Mouse (Mus musculus): ENCODE measurements around the gene C3. TPM values are rescaled to one million over a fixed set of nuclear protein-coding genes. Genes with fewer than 3 reads are reported as not detected.

Gene C3
- polyA plus RNA-seq, 1 experiment = 168 TPM

DNA sequence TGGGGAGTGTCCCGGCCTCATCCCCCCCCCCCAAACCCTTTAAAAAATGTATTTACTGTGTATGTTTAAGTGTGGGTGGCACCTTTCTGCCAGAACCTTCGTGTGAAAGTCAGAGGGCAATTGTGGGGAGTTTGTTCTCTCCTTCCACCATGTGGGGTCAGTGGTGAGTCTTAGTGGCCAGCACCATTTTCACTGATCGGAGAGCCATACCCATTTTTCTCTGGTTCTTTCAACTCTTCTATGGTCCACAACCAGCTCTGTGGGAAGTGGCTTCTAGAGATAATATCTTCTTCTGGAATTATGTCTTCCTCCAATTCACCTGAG is 8.1 kb downstream of the C3 start:
- no peak for DNase-seq (ENCODE audit: low spot score)

DNA sequence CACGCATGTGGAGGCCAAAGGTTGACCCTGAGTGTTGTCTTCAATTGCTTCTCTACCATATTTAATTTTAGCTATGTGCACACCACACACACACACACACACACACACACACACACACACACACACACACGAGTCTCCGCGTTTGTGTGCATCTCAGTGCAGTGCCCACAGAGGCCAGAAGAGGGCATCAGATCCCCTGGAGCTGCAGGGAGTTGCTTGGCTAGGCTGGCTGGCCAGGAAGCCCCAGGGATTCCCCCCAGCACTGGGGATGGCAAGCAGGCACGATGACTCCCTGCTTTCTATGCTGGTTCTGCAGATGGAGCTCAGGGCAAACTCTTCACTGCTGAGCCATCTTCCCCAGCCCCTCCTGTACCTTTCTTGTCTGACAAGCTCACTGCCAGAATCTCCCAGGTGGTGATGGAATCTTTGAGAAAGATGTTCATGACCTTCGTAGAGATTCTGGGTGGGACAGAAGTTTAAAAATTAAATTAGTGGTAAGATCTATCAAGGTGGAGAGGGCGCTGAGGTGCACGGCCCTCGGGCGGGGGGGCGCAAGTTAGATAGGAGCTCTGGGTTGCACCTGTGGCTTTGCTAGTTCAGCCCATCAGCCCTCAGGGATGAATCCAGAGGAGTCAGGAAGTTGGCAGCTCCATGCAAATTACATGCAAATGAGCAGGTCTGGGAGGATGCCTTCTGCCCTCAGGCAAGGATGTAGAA is 8.6 kb downstream of the C3 start:
- peak; percentile 58 for DNase-seq (ENCODE audit: low spot score)

DNA sequence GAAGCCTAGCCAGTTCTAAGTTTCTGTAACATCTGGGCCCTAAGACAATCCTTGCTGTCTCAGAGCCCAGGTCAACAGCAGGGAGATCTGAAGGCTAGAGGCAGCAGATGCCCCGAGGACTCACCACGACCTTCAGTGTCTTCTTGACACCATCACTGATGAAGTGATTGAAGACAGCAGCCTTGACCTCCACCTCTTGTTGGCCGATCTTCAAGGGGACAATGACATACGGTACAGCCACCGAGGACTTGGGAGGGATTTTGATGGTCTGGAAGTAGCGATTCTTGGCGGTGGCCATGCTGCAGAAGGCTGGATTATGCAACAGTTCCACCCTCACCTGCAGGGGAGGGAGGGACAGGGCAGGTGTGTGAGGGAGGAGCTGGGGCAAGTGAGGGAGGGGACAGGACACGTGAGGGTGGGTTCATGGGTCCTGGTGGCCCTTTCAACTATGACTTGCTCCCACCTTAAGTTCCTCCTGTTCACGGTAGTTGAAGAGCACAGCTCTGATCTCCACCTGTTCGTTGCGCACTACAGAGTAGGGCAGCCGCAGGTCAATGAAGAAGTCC is 9.5 kb downstream of the C3 start:
- peak; percentile 18 for DNase-seq (ENCODE audit: low spot score)

DNA sequence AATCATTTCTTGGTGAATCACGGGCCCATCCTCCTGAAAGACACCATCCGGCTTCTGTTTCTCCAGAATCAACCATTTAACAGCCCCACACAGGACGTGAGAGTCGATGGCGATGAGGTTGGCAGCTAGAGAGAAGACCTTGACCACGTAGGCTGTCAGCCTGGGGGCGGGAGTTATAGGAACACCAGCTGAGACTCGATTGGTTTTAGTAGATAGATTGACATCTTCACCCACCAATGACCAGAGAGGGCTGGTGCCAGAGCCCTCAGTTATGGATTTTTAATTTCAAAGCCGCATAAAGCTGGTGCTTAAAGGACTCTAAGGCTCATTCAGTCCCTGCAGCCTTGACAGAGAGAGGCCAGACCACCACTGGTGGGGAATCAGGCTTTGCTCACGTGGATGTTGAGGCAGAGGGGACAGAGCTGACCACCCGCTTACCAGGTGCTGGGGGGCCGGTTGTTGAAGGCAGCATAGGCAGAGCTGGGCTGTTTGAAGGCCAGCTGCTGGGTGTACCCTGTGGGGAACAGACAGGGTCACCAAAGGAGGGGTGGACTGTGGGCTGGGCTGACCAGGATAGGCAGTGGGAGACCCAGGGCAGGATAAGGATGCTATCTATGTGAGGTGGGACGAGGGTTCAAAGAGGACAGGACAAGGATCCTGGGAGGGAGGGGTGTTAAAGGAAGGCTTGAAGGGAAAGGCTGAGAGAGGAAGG is 13.1 kb downstream of the C3 start:
- no peak for DNase-seq (ENCODE audit: low spot score)

DNA sequence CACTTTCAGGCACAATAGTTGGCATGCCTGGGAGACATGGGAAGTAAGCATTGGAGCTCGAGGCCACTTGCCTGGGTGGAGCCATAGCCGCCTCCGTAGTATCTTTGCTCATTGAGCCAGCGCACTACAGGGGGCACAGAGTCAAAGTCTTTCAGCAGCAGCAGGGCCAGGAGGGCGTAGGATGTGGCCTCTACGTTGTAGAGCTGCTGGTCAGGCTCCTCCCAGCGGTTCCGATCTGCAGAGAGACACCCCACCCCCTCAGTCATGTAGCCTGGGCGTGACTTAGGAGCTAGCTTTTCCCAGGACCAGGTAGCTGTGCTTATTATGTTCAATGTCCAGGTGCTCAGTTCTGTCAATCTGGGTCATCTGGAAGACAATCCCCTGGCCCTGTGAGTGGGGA is 16.4 kb downstream of the C3 start:
- DNase-seq (ENCODE audit: low spot score) = no peak

DNA sequence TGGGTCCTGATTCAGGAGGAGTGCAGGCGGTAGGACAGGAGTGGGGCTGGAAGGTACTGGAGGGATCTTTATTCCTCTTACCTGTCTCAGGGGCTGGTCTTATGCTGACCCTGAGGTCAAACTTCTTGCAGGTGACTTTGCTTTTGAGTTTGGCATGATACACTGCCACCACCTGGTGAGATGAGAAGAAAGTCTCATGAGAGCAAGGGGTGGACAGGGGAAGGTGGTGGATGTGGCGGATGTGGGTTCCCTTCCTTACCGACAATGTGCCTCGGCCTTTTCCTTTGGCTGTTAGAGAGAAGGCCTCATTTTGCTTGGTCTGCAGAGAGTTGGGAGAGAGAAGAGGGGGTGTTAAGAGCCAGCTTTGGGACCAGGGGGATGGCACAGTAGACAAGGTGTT is 18.6 kb downstream of the C3 start:
- DNase-seq (ENCODE audit: low spot score) = no peak

DNA sequence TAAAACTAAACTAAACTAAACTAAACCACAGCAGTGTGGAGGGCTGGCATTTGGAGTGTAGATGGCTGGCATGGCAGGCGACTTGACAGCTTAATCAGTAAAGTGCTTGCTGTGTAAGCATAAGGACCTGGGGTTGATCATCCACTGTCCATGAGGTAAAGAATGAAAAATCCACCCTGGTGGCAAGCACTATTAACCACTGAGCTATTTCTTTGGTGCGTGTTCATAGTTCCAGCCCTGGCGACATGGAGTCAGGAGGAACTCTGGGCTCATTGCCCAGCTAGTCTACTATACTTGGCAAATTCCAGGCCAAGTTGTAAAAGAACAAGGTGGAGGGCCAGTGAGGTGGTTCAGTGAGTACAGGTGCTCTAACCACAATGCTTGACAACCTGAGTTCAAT is 20.0 kb downstream of the C3 start:
- DNase-seq (ENCODE audit: low spot score) = no peak

DNA sequence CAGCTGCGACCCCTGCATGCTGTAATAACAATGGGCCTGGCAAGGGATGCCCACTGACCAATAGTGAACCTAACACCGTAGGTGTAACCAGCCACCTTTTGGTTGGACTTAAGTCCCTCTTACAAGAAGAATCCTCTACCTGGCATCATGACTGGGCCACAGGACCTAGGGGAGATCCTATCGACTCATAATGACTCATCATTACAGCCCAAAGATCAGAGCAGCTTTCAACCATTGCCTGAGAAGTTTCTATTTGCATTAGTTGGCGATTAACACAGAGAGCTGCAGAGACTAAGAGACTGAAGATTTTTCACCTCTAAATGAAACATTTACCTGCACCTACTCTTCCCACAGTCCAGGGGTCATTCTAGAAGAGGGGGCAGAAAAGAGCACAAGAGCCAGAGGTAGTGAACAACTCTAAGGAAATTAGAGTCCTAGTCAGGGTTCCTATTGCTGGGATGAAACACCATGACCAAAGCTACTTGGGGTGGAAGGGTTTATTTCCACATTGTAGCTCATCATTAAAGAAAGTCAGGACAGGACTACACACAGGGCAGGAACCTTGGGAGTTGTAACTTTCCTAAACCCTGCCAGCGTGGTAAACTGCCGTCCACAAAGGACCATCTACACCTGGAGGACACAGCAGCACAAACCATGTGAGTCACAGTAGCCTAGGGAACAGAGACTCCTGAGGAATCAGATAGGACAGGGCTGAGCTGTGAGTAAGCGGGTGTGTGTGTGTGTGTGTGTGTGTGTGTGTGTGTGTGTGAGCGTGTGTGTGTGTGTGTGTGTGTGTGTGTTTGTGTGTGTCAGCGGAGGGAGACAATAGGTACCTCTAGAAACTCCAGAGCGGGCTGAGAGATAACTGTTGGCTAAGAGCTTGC is 25.9 kb downstream of the C3 start:
- DNase-seq (ENCODE audit: low spot score) = no peak

DNA sequence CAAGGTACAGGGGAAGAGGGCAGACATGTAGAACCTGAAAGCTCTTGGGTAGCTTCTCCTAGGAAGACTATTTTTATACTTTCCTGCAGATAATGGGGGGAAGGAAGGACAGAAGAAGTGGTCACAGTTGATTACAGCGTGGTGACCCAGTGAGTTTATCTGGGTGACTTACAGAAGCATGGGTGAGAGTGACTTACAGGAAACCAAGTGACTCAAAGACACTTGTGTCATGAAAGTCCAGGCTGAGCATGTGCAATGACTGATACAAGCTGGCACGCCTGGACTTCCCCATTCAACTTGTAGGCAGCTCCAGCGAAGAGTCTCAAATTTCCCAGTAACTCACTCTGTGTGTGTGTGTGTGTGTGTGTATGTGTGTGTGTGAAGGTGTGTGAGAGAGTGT is 29.7 kb downstream of the C3 start:
- DNase-seq (ENCODE audit: low spot score) = no peak

DNA sequence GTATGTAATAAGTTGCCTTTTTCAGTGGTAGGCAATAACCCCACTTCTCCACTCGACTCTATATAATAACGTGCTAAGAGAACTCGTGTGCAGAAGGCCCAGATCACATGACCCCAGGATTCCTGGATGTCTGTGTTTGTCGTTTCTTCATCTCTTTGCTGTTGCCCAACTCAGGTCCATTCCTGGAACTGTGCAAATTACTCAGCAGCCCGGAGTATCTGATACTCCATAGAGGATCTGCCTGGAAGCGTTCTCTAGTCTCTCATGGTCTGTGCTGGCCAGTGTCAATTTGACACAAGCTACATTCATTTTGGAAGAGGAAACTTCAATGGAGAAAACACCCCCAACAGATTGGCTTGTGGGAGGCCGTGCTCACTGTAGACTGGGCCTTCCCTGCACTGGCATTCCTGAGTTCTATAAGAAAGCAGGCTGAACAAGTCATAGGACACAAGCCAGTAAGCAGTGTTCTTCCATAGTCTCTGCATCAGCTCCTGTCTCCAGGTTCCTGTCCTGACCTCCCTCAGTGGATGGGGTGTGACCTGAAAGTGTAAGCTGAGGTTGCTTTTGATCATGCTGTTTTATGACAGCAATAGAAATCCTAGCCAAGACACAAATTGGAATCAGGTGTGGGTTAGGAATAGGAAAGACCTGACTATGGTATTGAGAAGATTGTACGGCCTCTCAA is 32.5 kb downstream of the C3 start:
- no peak for DNase-seq (ENCODE audit: low spot score)

DNA sequence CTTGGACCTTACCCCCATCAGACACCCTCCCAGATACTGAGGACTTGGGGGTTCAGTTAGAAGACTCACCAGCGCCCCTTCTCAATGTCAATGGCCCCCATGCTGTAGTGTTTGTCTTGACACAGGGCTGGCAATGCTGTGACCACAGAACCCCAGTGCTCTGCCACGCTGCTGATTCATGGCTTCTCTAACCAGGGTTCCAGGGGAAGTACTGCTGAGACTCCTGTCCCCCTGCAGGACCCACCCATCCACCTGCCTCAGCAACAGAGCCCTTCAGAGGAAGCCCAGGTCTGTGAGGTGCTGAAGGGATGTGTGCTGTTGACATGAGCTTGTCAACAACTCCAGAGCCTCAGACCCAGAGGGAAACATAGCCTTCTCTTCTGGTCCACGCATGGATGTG is 33.2 kb downstream of the C3 start:
- DNase-seq (ENCODE audit: low spot score) = no peak

DNA sequence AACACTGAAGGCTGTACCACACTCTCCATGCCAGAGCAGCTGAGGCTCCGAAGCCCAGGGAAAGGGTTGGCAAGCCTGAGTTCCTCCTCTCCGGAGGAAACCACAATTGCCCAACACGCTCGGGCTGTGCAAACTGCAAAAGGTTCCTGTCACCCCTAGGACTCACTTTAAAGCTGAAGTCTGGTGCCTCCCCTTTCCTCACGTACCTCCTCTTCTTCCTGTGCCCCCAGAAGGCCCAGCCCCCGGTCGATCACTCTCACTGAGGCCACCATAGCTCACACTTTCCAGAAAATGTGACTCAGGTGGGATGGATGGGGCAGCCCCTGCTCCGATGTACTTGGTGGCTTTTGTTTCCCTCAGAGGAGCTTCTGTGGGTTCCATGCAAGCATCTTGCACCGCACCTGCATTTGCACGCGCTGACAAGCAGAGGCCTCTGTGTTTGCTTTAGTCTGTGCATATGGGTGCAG is 33.9 kb downstream of the C3 start, which contains the start of gene Tnfsf14:
Gene Tnfsf14 (minus strand): TSS at position 137 of the 467 bp plus-strand sequence.
- no peak for DNase-seq (ENCODE audit: low spot score)

DNA sequence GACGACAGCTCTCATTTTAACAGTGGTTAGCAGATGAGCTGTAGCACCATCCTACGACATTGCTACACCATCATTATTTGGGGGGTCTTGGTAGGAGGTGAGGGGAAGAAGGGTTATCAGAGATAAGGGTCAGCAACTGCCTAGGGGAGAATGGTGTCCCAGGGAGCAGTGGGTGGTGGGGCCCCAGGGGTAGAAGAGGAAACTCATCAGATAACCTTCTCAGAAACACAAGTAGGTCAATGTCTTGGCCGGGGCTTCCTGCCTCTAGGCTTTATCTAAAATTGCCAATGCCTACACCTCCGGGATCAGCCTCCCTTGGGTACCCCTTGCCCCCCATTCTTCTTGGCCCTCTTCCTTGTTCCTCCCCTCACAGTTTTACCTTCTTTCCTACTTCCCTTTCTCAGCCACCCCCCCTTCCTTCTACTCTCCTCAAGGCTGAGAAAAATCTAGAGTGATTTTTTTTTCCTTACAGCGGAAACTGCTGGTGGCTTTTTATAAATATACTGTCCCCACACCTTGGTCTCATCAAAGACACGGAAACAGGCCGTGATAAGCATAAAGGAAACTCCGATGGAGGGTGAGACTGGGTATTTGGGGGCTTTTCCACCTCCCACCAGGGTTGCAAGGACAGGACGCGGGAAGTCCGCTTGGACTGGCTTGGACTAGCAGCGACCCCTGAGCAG is 39.3 kb downstream of the C3 start:
- no peak for DNase-seq (ENCODE audit: low spot score)

DNA sequence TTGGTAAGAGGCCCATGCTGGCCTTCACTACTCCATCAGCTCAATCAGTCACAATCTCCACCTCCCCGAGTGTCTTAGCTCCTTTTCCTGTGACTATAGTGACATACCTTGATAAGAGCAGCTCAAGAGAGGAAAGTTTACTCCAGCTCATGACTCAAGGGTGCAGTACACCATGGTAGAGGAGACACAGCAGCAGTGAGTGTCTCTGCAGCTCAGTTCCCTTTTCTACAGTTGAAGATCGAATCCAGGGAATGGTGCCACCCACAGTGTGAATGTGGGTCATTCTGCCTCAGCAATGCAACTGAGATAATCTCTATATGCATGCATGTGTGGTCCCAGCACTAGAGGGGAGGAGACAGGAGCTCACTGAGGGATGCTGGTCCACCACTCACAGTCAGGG is 42.3 kb downstream of the C3 start:
- DNase-seq (ENCODE audit: low spot score) = no peak

DNA sequence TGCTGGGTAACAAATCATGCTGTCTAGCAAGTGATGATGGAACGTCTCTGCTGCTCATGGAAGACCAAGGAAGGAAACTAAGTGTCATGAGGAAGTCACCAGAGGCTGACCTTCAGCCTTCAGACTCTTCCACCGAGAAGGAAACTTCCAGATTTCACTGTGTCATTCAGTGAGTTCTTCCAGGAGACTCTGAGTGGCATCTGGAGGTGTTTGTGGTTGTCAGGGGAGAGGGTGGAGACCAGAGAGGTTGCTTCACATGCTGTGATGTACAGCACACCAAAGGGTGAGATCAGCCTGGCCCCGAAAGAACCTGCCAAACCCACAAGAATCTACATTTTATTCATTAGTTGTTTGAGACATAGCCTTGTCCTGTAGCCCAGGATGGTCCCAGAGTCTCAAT is 45.1 kb downstream of the C3 start:
- DNase-seq (ENCODE audit: low spot score) = no peak

DNA sequence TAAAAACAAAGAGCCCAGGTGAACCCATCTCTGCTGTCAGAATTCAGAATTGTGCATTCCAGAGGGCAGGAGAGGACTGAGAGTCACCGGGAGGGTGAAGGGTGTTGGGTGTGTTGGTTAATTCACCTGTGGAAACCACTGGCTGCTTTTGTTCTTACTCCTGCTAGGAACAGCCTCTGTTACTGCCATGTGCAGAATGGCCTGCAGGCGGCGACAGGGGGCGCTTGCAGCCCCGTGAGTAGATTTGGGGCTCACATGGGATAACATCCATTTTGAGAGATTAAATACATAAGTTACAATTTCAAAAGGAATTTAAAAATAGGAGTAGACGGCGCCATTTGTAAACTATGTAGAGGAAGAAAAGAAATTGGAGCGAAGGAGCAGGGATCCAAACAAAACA is 47.6 kb downstream of the C3 start:
- DNase-seq (ENCODE audit: low spot score) = no peak

DNA sequence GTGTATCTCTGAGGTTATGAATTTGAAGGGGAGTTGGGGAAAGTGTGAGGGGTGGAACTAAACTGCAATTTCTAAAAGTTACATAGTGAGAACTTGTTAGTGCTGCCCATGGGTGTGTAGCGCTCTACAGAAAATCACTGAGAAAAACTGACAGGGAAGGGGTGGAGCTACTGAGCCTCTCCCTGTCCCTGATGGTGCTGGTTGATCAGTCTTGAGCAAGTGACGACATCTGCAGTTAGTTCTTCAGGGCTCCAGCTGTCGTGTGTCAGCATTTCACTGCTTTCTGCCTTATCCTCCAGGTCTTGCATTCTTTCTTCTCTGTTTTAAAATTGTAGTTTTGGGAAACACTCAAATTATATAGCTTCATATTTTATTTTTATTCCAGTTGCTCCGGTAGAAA is 54.6 kb downstream of the C3 start:
- DNase-seq (ENCODE audit: low spot score) = no peak

DNA sequence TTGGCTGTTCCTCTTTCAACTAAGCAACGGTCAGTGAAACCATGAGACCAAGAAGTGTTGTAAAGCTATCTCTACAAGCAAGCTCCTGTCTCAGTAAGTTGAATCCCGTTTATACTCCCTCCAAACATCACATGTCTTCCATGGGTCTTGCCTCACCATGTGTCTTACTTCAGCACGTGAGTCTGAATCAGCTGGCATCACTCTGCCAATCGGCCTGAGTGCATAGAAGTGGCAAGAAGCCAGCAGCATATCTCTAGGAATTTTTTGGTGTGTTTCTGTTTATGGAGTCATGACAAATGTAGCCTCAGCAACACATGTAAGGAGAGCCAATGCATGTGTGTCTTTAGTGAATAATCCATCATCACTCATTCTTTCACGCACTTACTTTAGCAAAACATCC is 55.6 kb downstream of the C3 start:
- DNase-seq (ENCODE audit: low spot score) = no peak

DNA sequence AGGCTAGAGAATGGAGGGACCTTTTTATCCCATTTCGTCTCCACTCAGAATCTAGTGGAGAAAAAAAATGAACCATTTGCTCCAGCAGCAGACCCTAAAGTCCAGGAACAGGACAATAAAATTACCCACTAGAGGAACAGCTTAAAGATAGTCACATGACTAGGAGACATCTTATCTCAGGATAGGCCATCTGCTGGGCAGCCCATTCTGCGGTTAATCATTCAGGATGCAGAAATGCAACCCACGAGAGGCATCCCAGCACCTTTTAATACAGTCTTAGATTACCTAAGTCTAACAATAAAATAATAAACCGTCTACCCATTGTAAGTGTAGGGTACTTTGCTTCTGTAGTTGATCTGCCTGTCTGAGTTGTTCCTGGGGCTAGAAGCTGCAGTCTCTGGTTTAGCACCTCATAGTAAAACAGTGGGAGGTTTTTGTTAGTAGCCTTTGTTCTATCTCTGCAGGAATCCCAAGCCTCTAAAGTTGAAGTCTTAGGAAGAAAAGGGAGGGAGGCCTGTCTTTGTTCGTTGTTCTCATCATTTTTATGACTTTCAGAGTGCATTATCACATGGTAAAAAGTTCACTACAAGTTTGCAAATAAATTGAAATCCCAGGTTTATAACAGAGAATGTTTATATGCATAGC is 57.2 kb downstream of the C3 start:
- DNase-seq (ENCODE audit: low spot score) = no peak

Data from urinary bladder, adult 2 months (tissue).